ENCODE assay signal across 16 mouse cellular contexts in genomic region chr6:5935587-5936353, GRCm38 (mm10).
DNase-seq lines count a peak whose midpoint lies in the region; ATAC-seq and TF ChIP-seq lines count a peak whose summit lies in the region.
"Had no signal": no experiment of that assay in that cellular context is flagged by ENCODE, and none has a peak within 500 bp of the region (broad histone marks: within the 10 kb centered on the region; RNA-seq: fewer than 3 reads in every experiment).

No protein-coding gene starts in this region.

- peak; percentile 37 for DNase-seq in embryo, embryonic 10 days (ENCODE audit: low spot score)
- no peak for DNase-seq in embryo, embryonic 9.5 days (ENCODE audit: extremely low spot score)
- DNase-seq in retina, adult 2 months (ENCODE audit: low read depth, low spot score): peak; percentile 1
- no peak for DNase-seq in retina, embryonic 14.5 days (ENCODE audit: low spot score)
- DNase-seq in embryo, embryonic 11 days: peak; percentile 63
- no peak for DNase-seq in adrenal gland, adult 2 months
- DNase-seq in heart, adult 2 months: no peak
- DNase-seq in lung, postnatal 0 days (ENCODE audit: low spot score): no peak
- DNase-seq: heart, postnatal 10 days; kidney, postnatal 4 days; liver, postnatal 0 days; thymus, adult 2 months had no signal

- no peak for TF ChIP-seq CTCF in heart, adult 2 months (IDR thresholded peaks at IDR 0.05)
- no peak for TF ChIP-seq CTCF in lung, postnatal 0 days (IDR thresholded peaks at IDR 0.05)

- H3K4me3 ChIP-seq in heart, adult 2 months: no peak overlapping the region
- no peak overlapping the region for H3K4me3 ChIP-seq in lung, postnatal 0 days (ENCODE audit: low read depth, low read length)
- H3K4me3 ChIP-seq: midbrain, embryonic 12.5 days; neural tube, embryonic 12.5 days had no signal

- TF ChIP-seq EP300 in heart, adult 2 months (IDR thresholded peaks at IDR 0.05; ENCODE audit: insufficient read depth, low read depth, low read length): no peak
- no peak for TF ChIP-seq EP300 in lung, postnatal 0 days (IDR thresholded peaks at IDR 0.05)

- no peak overlapping the region for H3K9ac ChIP-seq in heart, adult 2 months (ENCODE audit: low read depth, low read length)
- H3K9ac ChIP-seq in lung, postnatal 0 days (replicated peaks; ENCODE audit: low read depth): no peak overlapping the region
- H3K9ac ChIP-seq: liver, postnatal 0 days; midbrain, embryonic 12.5 days; neural tube, embryonic 12.5 days had no signal

- ATAC-seq in lung, postnatal 0 days: no peak
- ATAC-seq: intestine, embryonic 16.5 days; liver, postnatal 0 days had no signal

- no peak overlapping the region for H3K4me2 ChIP-seq in lung, postnatal 0 days (replicated peaks; ENCODE audit: low read depth, low read length)
- H3K4me2 ChIP-seq: midbrain, embryonic 12.5 days; neural tube, embryonic 12.5 days had no signal

- no peaks in the 10 kb centered on the region for H3K79me2 ChIP-seq in heart, adult 2 months (replicated peaks; ENCODE audit: control insufficient read depth, insufficient read depth, low read length)

- H3K27ac ChIP-seq in heart, adult 2 months: no peak overlapping the region
- no peak overlapping the region for H3K27ac ChIP-seq in lung, postnatal 0 days (ENCODE audit: low read length)
- H3K27ac ChIP-seq: midbrain, embryonic 12.5 days; neural tube, embryonic 12.5 days had no signal

- intact Hi-C loops in heart, adult 2 months (cut with DNase I): no loop called here

- no peaks in the 10 kb centered on the region for H3K36me3 ChIP-seq in heart, adult 2 months (ENCODE audit: control insufficient read depth, insufficient read depth, low read length)
- no peaks in the 10 kb centered on the region for H3K36me3 ChIP-seq in lung, postnatal 0 days (ENCODE audit: insufficient read depth, low read length)
- H3K36me3 ChIP-seq: G1E; midbrain, embryonic 12.5 days; neural tube, embryonic 12.5 days had no signal

- TF ChIP-seq POLR2A in heart, adult 2 months (IDR thresholded peaks at IDR 0.05; ENCODE audit: insufficient read depth, low read depth, low read length): no peak

- no peaks in the 10 kb centered on the region for H3K27me3 ChIP-seq in heart, adult 2 months (ENCODE audit: control insufficient read depth, insufficient read depth, low read length)
- H3K27me3 ChIP-seq in lung, postnatal 0 days (replicated peaks; ENCODE audit: insufficient read depth, low read length): no peaks in the 10 kb centered on the region
- H3K27me3 ChIP-seq: midbrain, embryonic 12.5 days; neural tube, embryonic 12.5 days had no signal

- no peaks in the 10 kb centered on the region for H3K9me3 ChIP-seq in lung, postnatal 0 days (ENCODE audit: low read length)
- H3K9me3 ChIP-seq: G1E; midbrain, embryonic 12.5 days; neural tube, embryonic 12.5 days had no signal

- 86% methylated on average over 8 of the region's 8 CpGs for WGBS in heart, adult 2 months
- 83% methylated on average over 8 of the region's 8 CpGs for WGBS in lung, postnatal 0 days

- H3K4me1 ChIP-seq in heart, adult 2 months (ENCODE audit: control insufficient read depth, insufficient read depth, low read length): no peaks in the 10 kb centered on the region
- H3K4me1 ChIP-seq in lung, postnatal 0 days (ENCODE audit: insufficient read depth, low read depth, low read length): no peaks in the 10 kb centered on the region
- H3K4me1 ChIP-seq: midbrain, embryonic 12.5 days; neural tube, embryonic 12.5 days had no signal

Comparison
In these comparisons a context has a peak if more than half of its experiments do, and no peak if none do; other contexts are left out.
1. DNase-seq: peak in embryo, embryonic 10 days (single experiment), retina, adult 2 months (single experiment) and embryo, embryonic 11 days (single experiment); none in embryo, embryonic 9.5 days (single experiment), retina, embryonic 14.5 days (single experiment), adrenal gland, adult 2 months (single experiment), heart, adult 2 months (0 of 2) and lung, postnatal 0 days (single experiment).